Mouse (Mus musculus) lung, postnatal 0 days (tissue): ENCODE data around the gene Sap30bp. TPM values are rescaled to one million over a fixed set of nuclear protein-coding genes. Genes with fewer than 3 reads are reported as not detected.

ENCODE experiments used
- ATAC-seq: fragments of 200-750 bp; cut with Nextera tagmentation; 2 replicates; pipeline ENCODE4 v1.8.0; 2017; ENCODE audit warnings: moderate library complexity
- DNase-seq: peaks from one replicate; pipeline ENCODE4 v3.0.0-alpha.2; 2016; ENCODE audit warnings: low spot score
- H3K27ac ChIP-seq: fragments of 300-500 bp; sonication (generic); 2 replicates; pipeline ENCODE4 v1.5.1; 2014; ENCODE audit warnings: antibody characterized with exemption, mild to moderate bottlenecking, low read length, mixed read lengths
- H3K27me3 ChIP-seq: fragments of 300-500 bp; sonication (generic); replicated peaks from 2 replicates; pipeline ENCODE4 v1.6.1; 2014; ENCODE audit warnings: low read length, mixed read lengths; ENCODE audit not compliant: insufficient read depth
- H3K36me3 ChIP-seq: fragments of 300-500 bp; sonication (generic); 2 replicates; pipeline ENCODE4 v1.6.1; 2014; ENCODE audit warnings: low read length, mixed read lengths; ENCODE audit not compliant: insufficient read depth
- H3K4me1 ChIP-seq: fragments of 300-500 bp; sonication (generic); 2 replicates; pipeline ENCODE4 v1.6.1; 2014; ENCODE audit warnings: antibody characterized with exemption, low read depth, low read length, mixed read lengths; ENCODE audit not compliant: insufficient read depth
- H3K4me2 ChIP-seq: fragments of 300-500 bp; sonication (generic); replicated peaks from 2 replicates; pipeline ENCODE4 v1.6.1; 2014; ENCODE audit warnings: low read depth, mild to moderate bottlenecking, low read length, moderate library complexity, mixed read lengths
- H3K4me3 ChIP-seq: fragments of 300-500 bp; sonication (generic); 2 replicates; pipeline ENCODE4 v1.5.1; 2014; ENCODE audit warnings: low read depth, low read length
- H3K9ac ChIP-seq: fragments of 300-500 bp; sonication (generic); replicated peaks from 2 replicates; pipeline ENCODE4 v1.6.1; 2014; ENCODE audit warnings: low read depth, mild to moderate bottlenecking
- H3K9me3 ChIP-seq: fragments of 300-500 bp; sonication (generic); 2 replicates; pipeline ENCODE4 v1.6.1; 2016; ENCODE audit warnings: low read length, mixed read lengths
- CTCF ChIP-seq: IDR thresholded peaks from 2 replicates; pipeline ENCODE4 v1.5.1; 2016; ENCODE audit warnings: antibody characterized with exemption, mild to moderate bottlenecking
- EP300 ChIP-seq: IDR thresholded peaks from 2 replicates; pipeline ENCODE4 v1.6.1; 2016; ENCODE audit warnings: antibody characterized with exemption, mild to moderate bottlenecking, control low read depth
- WGBS: fragments of 180-500 bp; shearing (Covaris S2); extraction: QIAGEN DNeasy Blood & Tissue Kit; methylation state at CpG from one replicate; pipeline ENCODE4 v1.1.7; 2014; 5-methylcytosine and 5-hydroxymethylcytosine counted together
- polyA plus RNA-seq: library from polyadenylated mRNA; unstranded; fragments of >200 nt; fragmentation: Nextera tagmentation; extraction: Ambion mirVana; gene quantifications from 2 replicates; pipeline ENCODE4 v1.2.1, GENCODE M21; 2015

The Sap30bp gene
- polyA plus RNA-seq, 1 experiment from 2014 or later: 22.8 TPM

DNA sequence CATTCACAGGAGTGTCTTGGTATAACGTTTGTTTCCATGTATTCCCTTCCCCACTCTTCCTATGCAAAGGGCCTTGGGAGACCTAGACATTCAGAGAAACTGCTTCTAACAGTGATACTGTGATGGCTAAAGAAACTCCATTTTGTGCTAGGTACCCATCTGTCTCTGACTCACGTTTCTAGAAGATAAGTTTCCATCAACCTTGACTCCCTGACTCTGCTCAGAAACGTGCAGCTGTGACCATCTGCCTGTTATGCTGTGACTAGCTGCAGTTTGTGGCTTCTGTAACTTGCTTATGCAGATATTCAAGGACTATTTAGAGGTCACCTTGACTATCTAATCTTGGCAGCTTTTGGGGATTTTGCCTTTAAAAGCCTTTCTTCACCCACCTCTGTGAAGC, 1.8 kb upstream of the Sap30bp start:
- no peak for TF ChIP-seq CTCF
- TF ChIP-seq EP300: no peak
- H3K9me3 ChIP-seq: no peaks in the 10 kb centered on the region
- no peak for ATAC-seq

GRCm38 (mm10) chr11:115933747-115934110, 647 bp downstream of the Sap30bp start:
- TF ChIP-seq EP300 (no peak), CTCF (no peak)
- no peaks in the 10 kb centered on the region for H3K27me3 ChIP-seq
- DNase-seq (no peak), ATAC-seq (peak; percentile 17)
- no peaks in the 10 kb centered on the region for H3K9me3 ChIP-seq
- 2% methylated on average over 16 of the region's 16 CpGs for WGBS
- H3K9ac ChIP-seq: peak overlapping the region; percentile 62
- H3K4me2 ChIP-seq: peak overlapping the region; percentile 69
- H3K36me3 ChIP-seq: peaks cover 9% of the 10 kb centered on the region; the same call in 1 of the 2 replicates
- H3K4me1 ChIP-seq: peaks cover 7% of the 10 kb centered on the region; the same call in 1 of the 2 replicates
- peak overlapping the region; percentile 71 for H3K4me3 ChIP-seq
- 0 out of 2 replicates have a peak overlapping the region, but pooled peaks have one; percentile 22 for H3K27ac ChIP-seq

More for the DNA sequence above, 1.8 kb upstream of the Sap30bp start:
- H3K27ac ChIP-seq: no peak overlapping the region
- H3K36me3 ChIP-seq: 0 out of 2 replicates have a peak, but pooled peaks cover 7% of the 10 kb centered on the region
- peaks cover 7% of the 10 kb centered on the region; the same call in 1 of the 2 replicates for H3K4me1 ChIP-seq
- H3K9ac ChIP-seq: no peak overlapping the region
- H3K4me3 ChIP-seq: no peak overlapping the region
- WGBS: 65% methylated on average over 3 of the region's 3 CpGs
- H3K27me3 ChIP-seq: no peaks in the 10 kb centered on the region
- no peak overlapping the region for H3K4me2 ChIP-seq
- no peak for DNase-seq

DNA sequence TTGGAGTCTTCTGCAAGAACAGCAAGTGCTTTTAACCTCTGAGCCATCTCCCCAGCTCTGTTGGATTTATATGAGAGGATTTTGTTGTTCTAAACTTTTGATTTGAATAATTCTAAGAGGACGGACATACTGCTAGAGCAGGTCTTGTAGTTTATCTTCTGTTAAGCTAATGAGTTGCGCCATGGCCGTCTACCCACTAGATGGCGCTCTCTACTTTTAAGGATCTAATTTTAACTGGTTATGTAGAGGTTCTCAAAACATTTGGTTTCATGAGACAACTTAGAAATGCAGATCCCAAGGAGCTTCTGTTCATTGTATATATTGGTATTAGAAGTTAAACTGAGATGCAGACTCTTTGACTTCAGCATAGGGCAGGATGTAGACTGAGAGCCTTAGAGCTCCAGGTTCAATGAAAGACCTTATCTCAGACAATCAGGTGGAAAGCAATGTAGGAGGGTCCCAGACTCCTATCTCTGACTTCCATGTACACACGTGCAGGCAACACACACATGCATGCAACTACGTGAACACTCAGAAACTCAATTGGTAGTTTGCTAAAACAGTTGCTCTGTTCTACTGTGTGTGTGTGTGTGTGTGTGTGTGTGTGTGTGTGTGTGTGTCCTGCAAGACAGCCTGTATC, 6.7 kb downstream of the Sap30bp start:
- TF ChIP-seq CTCF (peak; percentile 88), EP300 (no peak)
- no peak overlapping the region for H3K9ac ChIP-seq
- 32% methylated on average over 6 of the region's 6 CpGs for WGBS
- DNase-seq: peak; percentile 88
- no peak overlapping the region for H3K4me3 ChIP-seq
- no peak overlapping the region for H3K4me2 ChIP-seq
- no peak overlapping the region for H3K27ac ChIP-seq
- peak; percentile 53; the same call in 1 of the 2 replicates for ATAC-seq
- H3K4me1 ChIP-seq: no peaks in the 10 kb centered on the region
- H3K9me3 ChIP-seq: no peaks in the 10 kb centered on the region
- no peaks in the 10 kb centered on the region for H3K27me3 ChIP-seq
- H3K36me3 ChIP-seq: peaks cover 30% of the 10 kb centered on the region; the same call in 1 of the 2 replicates

GRCm38 (mm10) chr11:115941980-115942379, 8.9 kb downstream of the Sap30bp start:
- H3K9ac ChIP-seq: no peak overlapping the region
- H3K36me3 ChIP-seq: peaks cover 30% of the 10 kb centered on the region; the same call in 1 of the 2 replicates
- H3K27ac ChIP-seq: no peak overlapping the region
- H3K9me3 ChIP-seq: no peaks in the 10 kb centered on the region
- no peak overlapping the region for H3K4me2 ChIP-seq
- DNase-seq (no peak), ATAC-seq (no peak)
- 73% methylated on average over 7 of the region's 7 CpGs for WGBS
- no peaks in the 10 kb centered on the region for H3K4me1 ChIP-seq
- no peak overlapping the region for H3K4me3 ChIP-seq
- TF ChIP-seq CTCF: peak; percentile 35; the same call in 1 of the 2 replicates
- TF ChIP-seq EP300: no peak
- no peaks in the 10 kb centered on the region for H3K27me3 ChIP-seq

DNA sequence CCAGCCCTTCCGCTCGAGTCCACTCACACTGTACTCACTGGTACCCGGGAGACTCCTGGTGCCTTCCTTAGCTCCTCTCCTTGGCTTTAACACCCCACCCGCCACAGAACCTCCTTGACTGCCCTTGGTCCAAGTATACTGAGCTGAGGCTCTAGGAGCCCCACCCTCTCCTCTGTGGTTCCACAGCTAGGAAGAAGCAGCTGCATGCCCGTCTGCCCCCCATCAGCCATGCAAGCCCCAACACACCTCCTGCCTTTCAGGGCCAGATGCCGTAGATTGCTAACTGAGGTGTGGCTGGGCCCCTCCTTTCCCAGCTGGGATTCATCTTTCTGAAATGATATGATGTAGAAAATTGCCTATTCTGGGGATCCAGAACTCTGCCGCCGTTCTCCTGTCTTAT, 12.2 kb downstream of the Sap30bp start:
- H3K4me2 ChIP-seq: no peak overlapping the region
- WGBS: 87% methylated on average over 8 of the region's 8 CpGs
- TF ChIP-seq CTCF (no peak), EP300 (no peak)
- no peak overlapping the region for H3K27ac ChIP-seq
- DNase-seq (no peak), ATAC-seq (no peak)
- H3K4me1 ChIP-seq: no peaks in the 10 kb centered on the region
- no peaks in the 10 kb centered on the region for H3K9me3 ChIP-seq
- H3K9ac ChIP-seq: no peak overlapping the region
- H3K4me3 ChIP-seq: no peak overlapping the region
- H3K27me3 ChIP-seq: no peaks in the 10 kb centered on the region
- peaks cover 17% of the 10 kb centered on the region; the same call in 1 of the 2 replicates for H3K36me3 ChIP-seq

DNA sequence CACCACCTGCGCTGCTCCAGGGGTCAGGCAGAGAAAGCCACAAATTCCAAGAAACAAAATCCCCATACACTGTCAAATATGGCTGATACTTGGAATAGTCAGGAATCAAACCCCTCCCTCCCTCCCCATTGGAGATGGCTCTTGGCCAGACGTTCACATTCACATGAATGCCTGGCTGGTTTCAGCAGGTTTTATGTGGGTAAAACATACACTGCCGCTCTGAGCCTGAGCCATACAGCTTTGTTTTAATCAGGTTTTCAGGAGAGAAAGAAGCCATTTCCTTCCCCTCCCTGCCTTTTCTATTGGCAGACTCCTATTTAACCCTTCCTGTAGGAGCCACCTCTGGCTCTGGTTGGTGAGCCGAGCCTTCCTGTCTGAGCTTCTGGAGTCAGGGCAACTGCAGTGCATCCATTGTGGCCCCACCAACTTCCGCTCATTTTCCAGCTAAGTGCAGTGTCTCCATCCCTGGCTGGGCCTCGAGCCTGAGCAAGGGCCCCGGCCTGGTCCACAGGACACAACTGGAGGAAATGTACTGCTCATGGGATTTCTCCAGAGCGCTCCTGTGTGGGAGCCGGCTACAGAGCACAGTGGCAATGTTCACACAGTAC, 13.2 kb downstream of the Sap30bp start:
- no peaks in the 10 kb centered on the region for H3K4me1 ChIP-seq
- ATAC-seq: peak; percentile 47
- peaks cover 8% of the 10 kb centered on the region; the same call in 1 of the 2 replicates for H3K36me3 ChIP-seq
- H3K9me3 ChIP-seq: no peaks in the 10 kb centered on the region
- H3K27me3 ChIP-seq: no peaks in the 10 kb centered on the region
- no peak overlapping the region for H3K4me3 ChIP-seq
- H3K9ac ChIP-seq: no peak overlapping the region
- TF ChIP-seq EP300: no peak
- TF ChIP-seq CTCF: no peak
- no peak overlapping the region for H3K4me2 ChIP-seq
- 77% methylated on average over 9 of the region's 9 CpGs for WGBS
- no peak overlapping the region for H3K27ac ChIP-seq
- no peak for DNase-seq
